Mouse (Mus musculus) CH12.LX (cell line): ENCODE measurements around the gene Cdkn2aipnl. TPM values are rescaled to one million over a fixed set of nuclear protein-coding genes. Genes with fewer than 3 reads are reported as not detected.

ENCODE experiments used
- DNase-seq: peaks from one replicate; pipeline ENCODE4 v3.0.0-alpha.2; 2013; ENCODE audit errors: extremely low read depth
- H3K27ac ChIP-seq: 2 replicates; pipeline ENCODE4 v1.5.1; 2012; ENCODE audit warnings: low read depth, mild to moderate bottlenecking, control low read depth, moderate library complexity; ENCODE audit not compliant: insufficient read depth
- H3K27me3 ChIP-seq: replicated peaks from 2 replicates; pipeline ENCODE3; 2012; ENCODE audit warnings: inconsistent platforms
- H3K36me3 ChIP-seq, 2 experiments: replicated peaks in 1 of 2; 2 replicates each; pipeline versions ENCODE3 to v1.6.1; 2012; ENCODE audit warnings: inconsistent platforms in 1 of 2, low read length in 1 of 2, mild to moderate bottlenecking in 1 of 2, mixed read lengths in 1 of 2, moderate library complexity in 1 of 2; ENCODE audit not compliant: control insufficient read depth in 1 of 2, insufficient read depth in 1 of 2
- H3K4me1 ChIP-seq, 2 experiments: 2 replicates each; pipeline ENCODE4 v1.6.1; 2012; ENCODE audit warnings: inconsistent platforms in 1 of 2, moderate library complexity in 1 of 2; ENCODE audit not compliant: insufficient read depth in 2 of 2, control insufficient read depth in 1 of 2
- H3K4me2 ChIP-seq: 2 replicates; pipeline ENCODE4 v1.6.1; 2012; ENCODE audit warnings: low read depth, mild to moderate bottlenecking, control low read depth; ENCODE audit not compliant: poor library complexity, insufficient read depth, severe bottlenecking
- H3K4me3 ChIP-seq, 3 experiments: fragments of 150-350 bp in 1 of 3; sonication (generic) in 1 of 3; replicated peaks in 1 of 3; 2 replicates each; pipeline versions ENCODE3 to v1.5.1; 2011 to 2012; ENCODE audit warnings: low read depth in 2 of 3, low read length in 2 of 3, mild to moderate bottlenecking in 2 of 3, moderate library complexity in 2 of 3, control low read depth in 1 of 3, improper control_type of control experiment in 1 of 3, inconsistent platforms in 1 of 3, mixed read lengths in 1 of 3; ENCODE audit not compliant: poor library complexity in 1 of 3
- H3K79me2 ChIP-seq: replicated peaks from 2 replicates; pipeline ENCODE4 v1.6.1; 2012; ENCODE audit warnings: mild to moderate bottlenecking, moderate library complexity; ENCODE audit not compliant: control insufficient read depth, poor library complexity, insufficient read depth, severe bottlenecking; ENCODE audit errors: extremely low read depth
- H3K9ac ChIP-seq: 2 replicates; pipeline ENCODE4 v1.6.1; 2012; ENCODE audit warnings: low read depth, mild to moderate bottlenecking, control low read depth, moderate library complexity; ENCODE audit not compliant: insufficient read depth
- H3K9me3 ChIP-seq: replicated peaks from 2 replicates; pipeline ENCODE3; 2012; ENCODE audit warnings: low read length, inconsistent platforms, mixed read lengths
- BHLHE40 ChIP-seq: IDR thresholded peaks from 2 replicates; pipeline ENCODE4 v1.6.1; 2011; ENCODE audit warnings: mild to moderate bottlenecking, low read depth, low read length, improper control_type of control experiment
- CTCF ChIP-seq, 2 experiments: IDR thresholded peaks in 1 of 2; conservative IDR thresholded peaks in 1 of 2; 2 replicates each; pipeline ENCODE4 v1.5.1; 2011 to 2012; ENCODE audit warnings: low read depth in 2 of 2, low read length in 2 of 2, improper control_type of control experiment in 1 of 2, inconsistent platforms in 1 of 2, mild to moderate bottlenecking in 1 of 2, moderate library complexity in 1 of 2
- E2F4 ChIP-seq: IDR thresholded peaks from 2 replicates; pipeline ENCODE4 v1.6.1; 2011; ENCODE audit warnings: low read depth, low read length, improper control_type of control experiment; ENCODE audit not compliant: insufficient replicate concordance
- ELF1 ChIP-seq: IDR thresholded peaks from 2 replicates; pipeline ENCODE4 v1.6.1; 2014; ENCODE audit warnings: low read depth, mild to moderate bottlenecking, inconsistent platforms, low read length, improper control_type of control experiment
- EP300 ChIP-seq: IDR thresholded peaks from 2 replicates; pipeline ENCODE4 v1.6.1; 2011; ENCODE audit warnings: low read length, improper control_type of control experiment
- ETS1 ChIP-seq: conservative IDR thresholded peaks from 2 replicates; pipeline ENCODE4 v1.6.1; 2012; ENCODE audit warnings: low read depth, mild to moderate bottlenecking, inconsistent platforms, low read length, improper control_type of control experiment, moderate library complexity
- HCFC1 ChIP-seq: IDR thresholded peaks from 2 replicates; pipeline ENCODE4 v1.6.1; 2012; ENCODE audit warnings: low read depth, mild to moderate bottlenecking, inconsistent platforms, low read length, improper control_type of control experiment
- IRF4 ChIP-seq: IDR thresholded peaks from 2 replicates; pipeline ENCODE4 v1.6.1; 2014; ENCODE audit warnings: low read depth, mild to moderate bottlenecking, inconsistent platforms, low read length, improper control_type of control experiment
- JUN ChIP-seq: IDR thresholded peaks from 2 replicates; pipeline ENCODE4 v1.6.1; 2011; ENCODE audit warnings: low read depth, mild to moderate bottlenecking, low read length, improper control_type of control experiment, moderate library complexity; ENCODE audit not compliant: insufficient read depth
- JUND ChIP-seq: conservative IDR thresholded peaks from 2 replicates; pipeline ENCODE4 v1.6.1; 2011; ENCODE audit warnings: low read depth, low read length, improper control_type of control experiment
- KAT2A ChIP-seq: IDR thresholded peaks from 2 replicates; pipeline ENCODE4 v1.6.1; 2012; ENCODE audit warnings: low read length, improper control_type of control experiment, inconsistent platforms; ENCODE audit not compliant: insufficient replicate concordance
- MAX ChIP-seq: IDR thresholded peaks from 2 replicates; pipeline ENCODE4 v1.6.1; 2011; ENCODE audit warnings: low read length, improper control_type of control experiment
- MAZ ChIP-seq: IDR thresholded peaks from 2 replicates; pipeline ENCODE4 v1.6.1; 2012; ENCODE audit warnings: low read depth, mild to moderate bottlenecking, inconsistent platforms, low read length, improper control_type of control experiment, moderate library complexity
- MEF2A ChIP-seq: IDR thresholded peaks from 2 replicates; pipeline ENCODE4 v1.6.1; 2014; ENCODE audit warnings: low read depth, mild to moderate bottlenecking, inconsistent platforms, low read length, improper control_type of control experiment, borderline replicate concordance
- MXI1 ChIP-seq: IDR thresholded peaks from 2 replicates; pipeline ENCODE4 v1.6.1; 2011; ENCODE audit warnings: mild to moderate bottlenecking, low read depth, low read length, improper control_type of control experiment
- MYC ChIP-seq: IDR thresholded peaks from 2 replicates; pipeline ENCODE4 v1.6.1; 2011; ENCODE audit warnings: low read depth, mild to moderate bottlenecking, improper control_type of control experiment, low read length
- NELFE ChIP-seq: IDR thresholded peaks from 2 replicates; pipeline ENCODE4 v1.6.1; 2011; ENCODE audit warnings: low read depth, low read length, improper control_type of control experiment
- PAX5 ChIP-seq: IDR thresholded peaks from 2 replicates; pipeline ENCODE4 v1.6.1; 2012; ENCODE audit warnings: low read length, inconsistent platforms, mixed read lengths
- POLR2A ChIP-seq: IDR thresholded peaks from 2 replicates; pipeline ENCODE4 v1.6.1; 2011; ENCODE audit warnings: low read depth, mild to moderate bottlenecking, improper control_type of control experiment, low read length
- POLR2AphosphoS2 ChIP-seq: IDR thresholded peaks from 2 replicates; pipeline ENCODE4 v1.6.1; 2011; ENCODE audit warnings: low read depth, low read length, improper control_type of control experiment
- RAD21 ChIP-seq: IDR thresholded peaks from 2 replicates; pipeline ENCODE4 v1.6.1; 2011; ENCODE audit warnings: low read depth, mild to moderate bottlenecking, low read length, improper control_type of control experiment, moderate library complexity
- RCOR1 ChIP-seq: conservative IDR thresholded peaks from 2 replicates; pipeline ENCODE4 v1.6.1; 2012; ENCODE audit warnings: low read depth, mild to moderate bottlenecking, inconsistent platforms, low read length, improper control_type of control experiment
- SIN3A ChIP-seq: IDR thresholded peaks from 2 replicates; pipeline ENCODE4 v1.6.1; 2012; ENCODE audit warnings: low read length, improper control_type of control experiment, inconsistent platforms
- SMC3 ChIP-seq: IDR thresholded peaks from 2 replicates; pipeline ENCODE4 v1.6.1; 2011; ENCODE audit warnings: low read depth, low read length, improper control_type of control experiment
- TCF12 ChIP-seq: IDR thresholded peaks from 2 replicates; pipeline ENCODE4 v1.6.1; 2014; ENCODE audit warnings: low read depth, mild to moderate bottlenecking, inconsistent platforms, low read length, improper control_type of control experiment
- UBTF ChIP-seq: IDR thresholded peaks from 2 replicates; pipeline ENCODE4 v1.6.1; 2012; ENCODE audit warnings: low read depth, mild to moderate bottlenecking, inconsistent platforms, low read length, improper control_type of control experiment, moderate library complexity
- USF1 ChIP-seq: IDR thresholded peaks from 2 replicates; pipeline ENCODE4 v1.6.1; 2014; ENCODE audit warnings: low read depth, mild to moderate bottlenecking, inconsistent platforms, low read length, improper control_type of control experiment
- USF2 ChIP-seq: conservative IDR thresholded peaks from 2 replicates; pipeline ENCODE4 v1.6.1; 2011; ENCODE audit warnings: low read depth, low read length, improper control_type of control experiment
- ZC3H11A ChIP-seq: IDR thresholded peaks from 2 replicates; pipeline ENCODE4 v1.6.1; 2012; ENCODE audit warnings: low read depth, mild to moderate bottlenecking, inconsistent platforms, low read length, improper control_type of control experiment
- ZKSCAN1 ChIP-seq: IDR thresholded peaks from 2 replicates; pipeline ENCODE4 v1.6.1; 2012; ENCODE audit warnings: low read depth, inconsistent platforms, low read length, improper control_type of control experiment, borderline replicate concordance
- ZMIZ1 ChIP-seq: IDR thresholded peaks from 2 replicates; pipeline ENCODE4 v1.6.1; 2012; ENCODE audit warnings: low read depth, mild to moderate bottlenecking, inconsistent platforms, low read length, improper control_type of control experiment
- ZNF384 ChIP-seq: IDR thresholded peaks from 2 replicates; pipeline ENCODE4 v1.6.1; 2012; ENCODE audit warnings: low read depth, low read length, improper control_type of control experiment, inconsistent platforms
- dilution Hi-C: fragments of 300-500 bp; cut with MboI; formaldehyde crosslinking; loops from 2 replicates; pipeline ENCODE4 v1.14.3; 2020; ENCODE audit warnings: low sequenced_read_pairs; ENCODE audit not compliant: extremely low pct_unique_long_range_greater_than_20kb, extremely low pct_ligation_motif_present
- in situ Hi-C: fragments of 300-500 bp; cut with MboI; formaldehyde crosslinking; loops from 3 replicates; pipeline ENCODE4 v1.14.3; 2019; ENCODE audit warnings: low sequenced_read_pairs, low pct_ligation_motif_present, low pct_unique_long_range_greater_than_20kb, mixed read lengths
- polyA plus RNA-seq: library from polyadenylated mRNA; unstranded; fragments of >175 nt; gene quantifications from 2 replicates; pipeline ENCODE4 v1.2.1, GENCODE M21; 2012; ENCODE audit warnings: low read depth; ENCODE audit not compliant: insufficient read length
- total RNA-seq, 2 experiments: library from RNA; depleted of rRNA; stranded (reverse); fragments of 300-350 nt in 1 of 2; fragments of >200 nt in 1 of 2; gene quantifications; 2 replicates each; pipeline ENCODE4 v1.2.3; 2012 to 2014

Gene Cdkn2aipnl
- total and polyA plus RNA-seq, 3 experiments, result 170 to 256 (median 200) TPM

DNA sequence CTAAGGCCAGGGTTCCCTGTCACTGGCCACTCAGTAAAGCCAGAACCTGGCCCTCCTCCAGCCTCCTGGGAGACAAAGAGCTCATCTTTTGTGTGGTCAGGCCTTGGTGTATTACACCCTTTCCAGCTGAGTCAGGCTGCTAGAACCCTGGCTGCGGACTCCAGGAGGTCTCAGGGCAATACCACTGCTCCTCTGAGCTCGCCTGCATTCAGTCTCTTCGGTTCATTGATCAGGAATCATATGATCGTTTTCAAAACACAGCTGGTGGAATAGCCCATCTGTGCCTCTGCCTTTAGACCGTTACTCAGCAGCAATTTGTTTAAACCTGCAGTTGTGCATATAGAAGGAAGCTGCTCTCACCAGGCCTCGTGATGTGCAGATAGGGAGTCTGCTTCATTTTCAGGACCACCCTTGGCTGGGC is 30.1 kb upstream of the Cdkn2aipnl start (continued):
- TF ChIP-seq ELF1 (no peak; the same call in 1 of the 2 replicates), ZNF384 (no peak), JUND (no peak; the same call in 1 of the 2 replicates), IRF4 (peak; percentile 65), E2F4 (no peak), JUN (peak; percentile 58; the same call in 1 of the 2 replicates)

DNA sequence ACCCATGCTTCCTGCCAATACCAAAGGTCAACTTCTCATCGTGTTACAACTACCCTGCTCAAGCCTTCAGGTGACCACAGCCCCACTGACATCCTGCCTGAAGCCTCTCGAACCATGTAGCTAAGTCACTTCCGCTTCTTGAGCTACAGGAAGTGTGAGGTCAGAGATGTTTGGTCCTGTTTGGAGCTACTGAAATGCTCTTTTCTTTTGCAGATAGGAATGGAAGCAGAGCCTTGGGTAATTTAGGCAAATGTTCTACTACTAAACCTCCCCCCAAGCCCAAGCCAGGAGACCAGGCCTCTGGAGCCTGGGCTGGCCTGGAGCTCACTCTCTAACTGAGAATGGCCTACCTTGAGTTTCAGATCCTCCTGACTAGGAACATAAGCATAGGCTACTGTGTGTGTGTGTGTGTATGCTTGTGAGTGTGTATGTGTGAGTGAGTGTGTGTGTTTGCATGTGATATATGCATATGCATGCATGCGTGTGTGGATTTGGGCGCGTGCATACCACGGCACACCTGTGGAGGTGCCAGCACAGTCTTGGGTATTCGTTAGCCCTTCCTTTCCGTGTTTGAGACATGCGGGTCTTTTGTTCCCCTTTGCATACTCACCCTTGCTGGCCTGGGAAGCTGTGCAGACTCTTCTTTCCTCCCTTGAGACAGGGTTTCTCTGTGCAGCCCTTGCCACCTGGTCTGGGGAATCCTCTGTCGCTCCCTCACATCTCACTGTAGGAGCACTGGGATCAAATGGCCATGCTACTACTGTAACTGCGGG is 28.5 kb upstream of the Cdkn2aipnl start:
- Histone ChIP-seq H3K36me3 (no peaks in the 10 kb centered on the region), H3K9ac (0 out of 2 replicates have a peak overlapping the region, but pooled peaks have one; percentile 1), H3K27me3 (peaks cover 17% of the 10 kb centered on the region), H3K9me3 (peaks cover 4% of the 10 kb centered on the region), H3K27ac (peak overlapping the region; percentile 66), H3K4me3 (peak overlapping the region in 1 of 3 experiments; percentile 34), H3K4me2 (no peak overlapping the region), H3K4me1 (peaks cover 67 to 89% of the 10 kb centered on the region in 2 experiments), H3K79me2 (no peaks in the 10 kb centered on the region)
- peak; percentile 63 for DNase-seq
- dilution Hi-C loops, result no loop called here
- peak; percentile 86 for TF ChIP-seq BHLHE40
- peak; percentile 6; the same call in 1 of the 2 replicates for TF ChIP-seq MEF2A
- TF ChIP-seq IRF4, result peak; percentile 80
- 0 out of 2 replicates have a peak, but pooled peaks have one; percentile 34 for TF ChIP-seq HCFC1
- no peak; the same call in none of the 2 replicates for TF ChIP-seq MYC
- no peak; the same call in 1 of the 2 replicates for TF ChIP-seq SIN3A
- TF ChIP-seq USF2, result no peak
- TF ChIP-seq JUND, result no peak
- TF ChIP-seq TCF12, result peak; percentile 48
- TF ChIP-seq JUN, result no peak
- no peak for TF ChIP-seq ZC3H11A
- no peak for TF ChIP-seq UBTF
- no peak for TF ChIP-seq PAX5
- no peak for TF ChIP-seq USF1
- TF ChIP-seq POLR2A, result no peak
- TF ChIP-seq ETS1, result peak; percentile 88
- TF ChIP-seq POLR2AphosphoS2, result no peak
- TF ChIP-seq NELFE, result peak; percentile 34; the same call in 1 of the 2 replicates
- no peak for TF ChIP-seq ZKSCAN1
- no peak for TF ChIP-seq ZMIZ1
- no peak for TF ChIP-seq E2F4
- TF ChIP-seq MXI1, result 0 out of 2 replicates have a peak, but pooled peaks have one; percentile 9
- TF ChIP-seq KAT2A, result no peak
- no peak for TF ChIP-seq RCOR1
- TF ChIP-seq MAX, result peak; percentile 64; the same call in 1 of the 2 replicates
- peak; percentile 63; the same call in 1 of the 2 replicates for TF ChIP-seq ELF1
- TF ChIP-seq RAD21, result no peak
- 0 out of 2 replicates have a peak, but pooled peaks have one; percentile 34 for TF ChIP-seq MAZ
- peak; percentile 63 for TF ChIP-seq EP300
- TF ChIP-seq CTCF (conservative IDR thresholded peaks at IDR 0.05 in 1 of 2, IDR thresholded peaks at IDR 0.05 in 1 of 2; ENCODE audit: low read depth in 2 of 2, low read length in 2 of 2), result no peak
- no peak for TF ChIP-seq ZNF384
- TF ChIP-seq SMC3, result no peak; the same call in 1 of the 2 replicates
- in situ Hi-C loops, result no loop called here
